Mouse (Mus musculus) intestine, embryonic 16.5 days (tissue): Measurements from ENCODE around the gene Iqsec1. TPM values are rescaled to one million over a fixed set of nuclear protein-coding genes. Genes with fewer than 3 reads are reported as not detected.

Experiments
- ATAC-seq: fragments of 200-750 bp; cut with Nextera tagmentation; 2 replicates; pipeline ENCODE4 v1.8.0; 2017; ENCODE audit warnings: moderate TSS enrichment, moderate library complexity
- H3K27ac ChIP-seq: fragments of 300-500 bp; sonication (generic); 2 replicates; pipeline ENCODE4 v1.5.1; 2014; ENCODE audit warnings: mild to moderate bottlenecking, low read length
- H3K27me3 ChIP-seq: fragments of 300-500 bp; sonication (generic); replicated peaks from 2 replicates; pipeline ENCODE4 v1.6.1; 2014; ENCODE audit warnings: low read length, control low read depth, mixed read lengths; ENCODE audit not compliant: control insufficient read depth, insufficient read depth
- H3K36me3 ChIP-seq: fragments of 300-500 bp; sonication (generic); 2 replicates; pipeline ENCODE4 v1.6.1; 2014; ENCODE audit warnings: low read length, control low read depth; ENCODE audit not compliant: control insufficient read depth, insufficient read depth
- H3K4me1 ChIP-seq: fragments of 300-500 bp; sonication (generic); 2 replicates; pipeline ENCODE4 v1.6.1; 2014; ENCODE audit warnings: low read length, control low read depth, mixed read lengths; ENCODE audit not compliant: control insufficient read depth, insufficient read depth
- H3K4me2 ChIP-seq: fragments of 300-500 bp; sonication (generic); 2 replicates; pipeline ENCODE4 v1.6.1; 2014; ENCODE audit warnings: low read depth, low read length, control low read depth
- H3K4me3 ChIP-seq: fragments of 300-500 bp; sonication (generic); 2 replicates; pipeline ENCODE4 v1.5.1; 2014; ENCODE audit warnings: mild to moderate bottlenecking, low read length
- H3K9ac ChIP-seq: fragments of 300-500 bp; sonication (generic); 2 replicates; pipeline ENCODE4 v1.6.1; 2014; ENCODE audit warnings: low read depth, low read length
- H3K9me3 ChIP-seq: fragments of 300-500 bp; sonication (generic); 2 replicates; pipeline ENCODE4 v1.6.1; 2016; ENCODE audit warnings: low read length, control low read depth; ENCODE audit not compliant: control insufficient read depth
- WGBS: fragments of 180-500 bp; shearing (Covaris S2); extraction: QIAGEN DNeasy Blood & Tissue Kit; methylation state at CpG from one replicate; pipeline ENCODE4 v1.1.7; 2014; 5-methylcytosine and 5-hydroxymethylcytosine counted together
- polyA plus RNA-seq: library from polyadenylated mRNA; unstranded; fragments of >200 nt; fragmentation: Nextera tagmentation; extraction: Ambion mirVana; gene quantifications from 2 replicates; pipeline ENCODE4 v1.2.1, GENCODE M21; 2015

The Iqsec1 gene
- polyA plus RNA-seq, 1 experiment from 2014 or later = 6.4 TPM

DNA sequence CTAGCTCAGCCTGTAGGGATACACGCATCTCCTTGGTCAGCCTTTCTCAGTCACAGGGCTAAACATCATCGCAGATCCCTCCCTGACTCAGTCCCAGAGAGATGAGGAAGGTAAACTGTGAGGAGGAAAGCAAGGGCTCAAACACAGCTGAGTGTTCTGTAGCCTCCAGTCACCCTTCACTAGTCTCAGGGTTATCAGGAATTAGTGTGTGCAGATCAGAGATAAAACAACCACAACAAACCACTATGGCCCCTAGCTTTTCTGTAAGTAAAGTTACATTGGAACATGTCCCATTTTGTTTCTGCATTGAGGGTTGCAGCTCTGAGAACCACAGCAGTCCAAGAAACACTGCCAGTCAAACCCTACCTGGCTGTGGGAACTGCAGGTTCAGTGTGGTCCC lies 148.5 kb downstream of the Iqsec1 start:
- Histone ChIP-seq H3K9me3 (no peaks in the 10 kb centered on the region), H3K27ac (no peak overlapping the region), H3K36me3 (no peaks in the 10 kb centered on the region), H3K4me1 (no peaks in the 10 kb centered on the region), H3K4me2 (no peak overlapping the region), H3K4me3 (no peak overlapping the region), H3K9ac (no peak overlapping the region), H3K27me3 (no peaks in the 10 kb centered on the region)
- no peak for ATAC-seq
- 82% methylated on average over 2 of the region's 2 CpGs for whole genome bisulfite sequencing

DNA sequence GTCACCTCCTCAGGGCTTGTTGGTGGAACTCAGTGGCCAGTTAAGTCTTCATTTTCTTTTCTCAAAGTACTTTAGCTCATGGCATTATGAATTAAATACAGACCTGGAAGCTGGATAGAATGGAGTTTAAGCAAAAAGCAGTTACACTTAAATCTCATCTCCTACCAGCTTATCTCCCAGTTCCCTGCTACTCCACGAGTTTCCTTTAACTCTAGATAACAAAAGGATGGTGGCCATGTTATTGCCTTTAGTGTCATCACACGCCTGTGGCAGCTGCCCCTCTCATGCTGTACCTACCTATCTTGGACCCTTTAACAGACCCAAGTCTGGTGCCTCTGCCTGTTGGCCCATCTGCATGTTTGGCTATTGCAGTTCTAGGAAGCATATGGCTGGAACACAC lies 151.7 kb downstream of the Iqsec1 start:
- Histone ChIP-seq H3K9ac (no peak overlapping the region), H3K27me3 (no peaks in the 10 kb centered on the region), H3K4me1 (no peaks in the 10 kb centered on the region), H3K9me3 (no peaks in the 10 kb centered on the region), H3K27ac (no peak overlapping the region), H3K4me2 (no peak overlapping the region), H3K4me3 (no peak overlapping the region), H3K36me3 (no peaks in the 10 kb centered on the region)
- no peak for ATAC-seq
- WGBS = 50% methylated on average over 2 of the region's 2 CpGs

DNA sequence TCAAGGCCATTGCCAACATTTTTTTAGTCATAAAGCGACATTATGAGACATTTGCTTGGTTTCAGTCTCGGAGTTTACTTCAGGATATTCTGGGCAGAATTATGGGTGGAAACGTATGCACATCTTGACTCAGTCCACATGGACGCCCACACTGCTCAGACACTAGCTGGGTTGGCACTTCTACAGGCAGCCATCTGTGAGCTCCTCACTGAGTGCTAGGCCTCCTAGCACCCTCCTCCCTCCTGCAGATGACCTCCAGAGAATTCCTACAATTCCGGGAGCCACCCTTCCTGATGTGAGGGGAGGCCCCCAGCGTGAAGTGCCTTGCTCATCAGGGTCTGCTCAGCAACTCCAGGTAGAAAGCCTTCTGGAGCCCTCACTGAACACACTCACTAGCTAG lies 158.9 kb downstream of the Iqsec1 start:
- no peaks in the 10 kb centered on the region for H3K9me3 ChIP-seq
- H3K4me1 ChIP-seq = no peaks in the 10 kb centered on the region
- H3K4me3 ChIP-seq = no peak overlapping the region
- H3K4me2 ChIP-seq = no peak overlapping the region
- ATAC-seq = no peak
- H3K36me3 ChIP-seq = no peaks in the 10 kb centered on the region
- no peak overlapping the region for H3K27ac ChIP-seq
- no peak overlapping the region for H3K9ac ChIP-seq
- H3K27me3 ChIP-seq = no peaks in the 10 kb centered on the region
- WGBS = 85% methylated on average over 6 of the region's 6 CpGs

DNA sequence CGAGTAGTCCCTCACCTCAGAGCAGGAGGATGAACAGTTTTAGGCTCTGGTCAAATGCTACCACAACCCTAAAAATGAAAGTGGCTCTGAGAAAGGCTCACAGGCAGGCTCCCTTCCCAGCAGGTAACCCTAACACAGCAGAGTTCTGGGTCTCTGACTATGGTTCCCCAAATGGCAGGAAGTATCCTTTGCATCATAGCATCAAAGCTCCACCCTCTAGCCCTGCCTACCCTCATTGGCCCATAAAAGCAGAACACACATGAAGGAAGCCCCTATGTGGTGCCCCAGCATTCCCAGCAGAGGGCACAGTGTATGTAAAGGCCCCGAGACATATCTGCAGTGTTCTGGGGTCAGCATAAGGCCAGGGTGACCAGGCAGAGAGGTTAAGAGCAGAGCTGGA lies 163.4 kb downstream of the Iqsec1 start:
- no peaks in the 10 kb centered on the region for H3K4me1 ChIP-seq
- 76% methylated on average over 2 of the region's 2 CpGs for WGBS
- no peak overlapping the region for H3K4me2 ChIP-seq
- no peak for ATAC-seq
- H3K9ac ChIP-seq = no peak overlapping the region
- H3K4me3 ChIP-seq = no peak overlapping the region
- H3K27me3 ChIP-seq = no peaks in the 10 kb centered on the region
- no peaks in the 10 kb centered on the region for H3K9me3 ChIP-seq
- H3K36me3 ChIP-seq = no peaks in the 10 kb centered on the region
- H3K27ac ChIP-seq = no peak overlapping the region

DNA sequence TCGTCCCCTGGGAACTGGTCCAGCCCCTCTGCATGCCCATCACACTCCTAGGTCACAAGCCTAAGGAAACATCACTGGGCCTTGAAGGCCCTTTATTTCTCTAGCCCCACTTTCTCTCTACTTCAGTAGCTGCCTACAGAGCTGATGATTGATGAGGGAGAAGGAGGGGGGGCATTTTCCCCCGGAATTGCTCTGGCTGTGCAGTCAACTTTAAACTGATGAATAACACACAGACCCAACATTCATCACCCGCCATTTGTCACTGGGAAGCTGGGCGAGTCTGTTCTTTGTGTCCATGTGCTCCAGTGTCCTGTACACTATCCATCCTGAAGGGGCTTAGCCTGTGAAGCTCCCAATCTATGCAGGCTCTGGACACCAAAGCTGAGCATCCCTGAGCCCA lies 165.2 kb downstream of the Iqsec1 start:
- no peak overlapping the region for H3K4me2 ChIP-seq
- H3K4me3 ChIP-seq = no peak overlapping the region
- H3K27me3 ChIP-seq = no peaks in the 10 kb centered on the region
- ATAC-seq = no peak
- H3K4me1 ChIP-seq = no peaks in the 10 kb centered on the region
- H3K27ac ChIP-seq = no peak overlapping the region
- H3K36me3 ChIP-seq = no peaks in the 10 kb centered on the region
- WGBS = 37% methylated on average over 4 of the region's 4 CpGs
- no peaks in the 10 kb centered on the region for H3K9me3 ChIP-seq
- no peak overlapping the region for H3K9ac ChIP-seq

DNA sequence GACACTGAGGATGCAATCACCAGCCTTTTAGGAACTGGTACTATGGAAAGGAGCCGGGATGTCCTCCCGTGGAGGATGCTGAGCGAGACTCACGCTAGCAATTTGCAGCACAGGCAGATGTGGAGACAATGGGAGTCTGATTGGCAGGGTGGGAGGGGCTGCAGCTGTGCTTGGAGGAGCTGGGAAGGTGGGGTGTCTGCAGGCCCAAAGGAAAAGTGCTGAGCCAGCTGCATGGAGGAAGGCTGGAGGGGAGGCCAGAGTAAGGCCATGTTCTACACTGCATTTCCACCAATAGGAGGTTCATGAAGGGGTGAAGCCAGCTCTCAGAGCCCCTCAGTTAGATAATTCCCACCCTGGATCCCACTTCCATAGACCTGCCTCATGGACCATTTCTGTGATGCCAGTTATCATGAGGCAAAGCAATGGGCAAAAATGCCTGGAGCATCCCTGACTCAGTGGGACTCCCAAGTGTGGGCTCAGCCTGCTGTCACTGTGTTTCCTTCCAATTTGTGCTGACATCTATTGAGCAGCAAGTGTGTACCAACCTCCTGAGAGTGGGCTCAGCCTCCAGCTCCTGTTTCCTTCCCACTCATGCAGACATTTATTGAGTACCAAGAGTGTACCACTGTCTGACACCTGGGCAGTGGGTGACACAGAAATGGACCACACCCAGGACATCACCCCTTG lies 166.4 kb downstream of the Iqsec1 start:
- no peak overlapping the region for H3K4me3 ChIP-seq
- H3K9ac ChIP-seq = no peak overlapping the region
- no peaks in the 10 kb centered on the region for H3K27me3 ChIP-seq
- no peak overlapping the region for H3K4me2 ChIP-seq
- H3K4me1 ChIP-seq = no peaks in the 10 kb centered on the region
- WGBS = 63% methylated on average over 4 of the region's 4 CpGs
- no peaks in the 10 kb centered on the region for H3K36me3 ChIP-seq
- no peaks in the 10 kb centered on the region for H3K9me3 ChIP-seq
- no peak for ATAC-seq
- H3K27ac ChIP-seq = no peak overlapping the region

DNA sequence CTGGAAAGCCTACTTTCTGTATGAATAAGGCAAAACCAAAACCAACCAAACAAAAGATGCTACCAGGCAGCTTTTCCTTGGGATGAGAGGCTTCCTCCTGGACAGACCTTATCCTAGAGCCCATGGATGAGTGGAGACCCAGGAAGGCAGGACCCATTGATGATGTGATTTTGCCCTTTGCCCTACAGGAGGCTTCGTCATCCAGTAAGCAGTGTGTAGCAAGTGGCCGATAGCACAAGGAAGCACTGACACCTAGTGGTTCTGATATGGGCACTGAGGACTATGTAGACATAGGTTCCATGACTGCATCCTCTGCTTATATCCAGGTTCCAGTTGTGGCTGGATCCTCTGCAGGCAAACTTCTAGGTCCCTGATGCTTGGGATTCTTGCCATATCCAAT lies 168.6 kb downstream of the Iqsec1 start:
- Histone ChIP-seq H3K9me3 (no peaks in the 10 kb centered on the region), H3K4me3 (no peak overlapping the region), H3K27me3 (no peaks in the 10 kb centered on the region), H3K4me2 (no peak overlapping the region), H3K9ac (no peak overlapping the region), H3K4me1 (no peaks in the 10 kb centered on the region), H3K36me3 (no peaks in the 10 kb centered on the region), H3K27ac (no peak overlapping the region)
- WGBS = 66% methylated on average over 2 of the region's 2 CpGs
- ATAC-seq = peak; percentile 65; the same call in 1 of the 2 replicates

DNA sequence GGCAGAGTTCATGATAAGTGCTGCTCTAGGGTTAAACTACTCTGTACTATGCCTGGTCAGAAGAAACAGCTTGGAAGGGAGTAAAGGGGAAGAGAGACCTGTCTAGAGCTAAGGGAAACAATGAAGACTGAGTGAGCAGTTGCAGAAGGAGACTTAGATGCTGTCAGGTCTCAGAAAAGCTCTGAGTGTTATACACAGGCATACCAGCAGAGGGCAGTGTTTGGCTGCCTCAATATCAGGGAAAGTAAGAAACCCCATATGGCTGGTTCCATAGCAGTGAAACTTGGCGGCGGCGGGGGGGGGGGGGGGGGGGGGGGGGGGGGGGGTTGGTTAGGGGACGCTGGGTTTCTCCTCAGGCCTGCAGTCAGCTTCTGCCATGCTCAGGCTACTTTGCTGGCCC lies 169.5 kb downstream of the Iqsec1 start:
- no peak for ATAC-seq
- H3K4me2 ChIP-seq = no peak overlapping the region
- no peaks in the 10 kb centered on the region for H3K27me3 ChIP-seq
- no peaks in the 10 kb centered on the region for H3K9me3 ChIP-seq
- H3K36me3 ChIP-seq = no peaks in the 10 kb centered on the region
- H3K4me1 ChIP-seq = no peaks in the 10 kb centered on the region
- no peak overlapping the region for H3K9ac ChIP-seq
- 0% methylated on average over 1 of the region's 4 CpGs for WGBS
- no peak overlapping the region for H3K4me3 ChIP-seq
- no peak overlapping the region for H3K27ac ChIP-seq

DNA sequence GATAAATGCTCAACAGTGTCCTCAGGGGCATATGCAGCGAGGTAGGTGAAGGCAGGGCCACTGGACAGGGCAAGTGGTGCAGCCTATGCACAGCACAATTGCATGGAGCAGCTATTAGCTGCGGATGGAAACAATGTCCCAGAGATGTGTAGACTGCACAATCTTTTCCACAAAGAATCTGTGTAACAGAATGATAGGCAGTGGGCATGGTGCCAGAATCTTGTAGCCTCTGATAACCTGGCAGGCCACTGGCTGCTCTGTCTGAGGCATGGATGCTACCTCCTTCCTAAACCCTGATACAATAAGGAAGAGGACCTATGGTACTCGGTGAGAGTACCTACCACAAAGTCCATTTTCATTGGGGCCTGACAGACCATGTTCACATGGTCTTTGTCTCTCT lies 171.9 kb downstream of the Iqsec1 start:
- Histone ChIP-seq H3K27ac (no peak overlapping the region), H3K9ac (no peak overlapping the region), H3K27me3 (no peaks in the 10 kb centered on the region), H3K4me2 (no peak overlapping the region), H3K36me3 (no peaks in the 10 kb centered on the region), H3K4me3 (no peak overlapping the region), H3K9me3 (no peaks in the 10 kb centered on the region), H3K4me1 (no peaks in the 10 kb centered on the region)
- 75% methylated on average over 3 of the region's 3 CpGs for WGBS
- ATAC-seq = no peak

DNA sequence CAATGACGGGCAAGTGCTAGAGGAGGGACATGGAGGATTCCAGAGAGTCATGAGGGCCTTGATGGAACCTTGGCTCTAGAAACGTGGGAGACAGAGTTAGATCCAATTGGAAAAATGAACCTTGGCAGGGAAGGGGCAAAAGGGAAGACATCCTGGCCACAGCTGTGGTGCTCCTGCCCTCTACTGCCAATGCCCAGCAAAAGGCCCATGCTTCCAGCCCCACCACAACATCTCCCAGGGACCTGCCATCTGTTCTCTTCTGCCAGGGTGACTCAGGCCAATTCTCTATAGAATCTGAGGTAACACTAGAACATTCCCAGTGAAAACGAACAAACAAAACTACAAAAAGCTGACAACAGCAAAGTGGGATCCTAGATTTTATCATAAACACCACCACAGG lies 173.1 kb downstream of the Iqsec1 start:
- 81% methylated on average over 3 of the region's 3 CpGs for WGBS
- no peaks in the 10 kb centered on the region for H3K27me3 ChIP-seq
- ATAC-seq = no peak
- H3K4me2 ChIP-seq = no peak overlapping the region
- no peak overlapping the region for H3K27ac ChIP-seq
- no peaks in the 10 kb centered on the region for H3K9me3 ChIP-seq
- H3K4me1 ChIP-seq = no peaks in the 10 kb centered on the region
- H3K36me3 ChIP-seq = no peaks in the 10 kb centered on the region
- H3K4me3 ChIP-seq = no peak overlapping the region
- no peak overlapping the region for H3K9ac ChIP-seq
